Mouse (Mus musculus) kidney, embryonic 16.5 days (tissue): ENCODE measurements around the gene Ppp4r2. TPM values are rescaled to one million over a fixed set of nuclear protein-coding genes. Genes with fewer than 3 reads are reported as not detected.
"Not testable (repeated sequence)": the region's sequence is repeated elsewhere in the genome, so short reads cannot be mapped to it uniquely, and the experiment has no call there.

Experiments
- ATAC-seq: fragments of 200-750 bp; cut with Nextera tagmentation; 2 replicates; pipeline ENCODE4 v1.8.0; 2017; ENCODE audit warnings: moderate TSS enrichment; ENCODE audit not compliant: low FRiP score, low TSS enrichment
- H3K27ac ChIP-seq: fragments of 300-500 bp; sonication (generic); 2 replicates; pipeline ENCODE4 v1.5.1; 2014; ENCODE audit warnings: low read length
- H3K27me3 ChIP-seq: fragments of 300-500 bp; sonication (generic); 2 replicates; pipeline ENCODE4 v1.6.1; 2014; ENCODE audit warnings: low read length, control low read depth, mixed read lengths; ENCODE audit not compliant: insufficient read depth
- H3K36me3 ChIP-seq: fragments of 300-500 bp; sonication (generic); 2 replicates; pipeline ENCODE4 v1.6.1; 2014; ENCODE audit warnings: low read length, control low read depth, mixed read lengths; ENCODE audit not compliant: insufficient read depth
- H3K4me1 ChIP-seq: fragments of 300-500 bp; sonication (generic); 2 replicates; pipeline ENCODE4 v1.6.1; 2014; ENCODE audit warnings: low read length, control low read depth, mixed read lengths; ENCODE audit not compliant: insufficient read depth
- H3K4me2 ChIP-seq: fragments of 300-500 bp; sonication (generic); replicated peaks from 2 replicates; pipeline ENCODE4 v1.6.1; 2014; ENCODE audit warnings: low read depth, low read length
- H3K4me3 ChIP-seq: fragments of 300-500 bp; sonication (generic); 2 replicates; pipeline ENCODE4 v1.5.1; 2014; ENCODE audit warnings: mild to moderate bottlenecking, low read length
- H3K9ac ChIP-seq: fragments of 300-500 bp; sonication (generic); replicated peaks from 2 replicates; pipeline ENCODE4 v1.6.1; 2014; ENCODE audit warnings: low read length
- H3K9me3 ChIP-seq: fragments of 300-500 bp; sonication (generic); 2 replicates; pipeline ENCODE4 v1.6.1; 2016; ENCODE audit warnings: low read length, control low read depth
- WGBS: fragments of 180-500 bp; shearing (Covaris S2); extraction: QIAGEN DNeasy Blood & Tissue Kit; methylation state at CpG from one replicate; pipeline ENCODE4 v1.1.7; 2014; 5-methylcytosine and 5-hydroxymethylcytosine counted together
- polyA plus RNA-seq: library from polyadenylated mRNA; unstranded; fragments of >200 nt; fragmentation: Nextera tagmentation; extraction: Ambion mirVana; gene quantifications from 2 replicates; pipeline ENCODE4 v1.2.1, GENCODE M21; 2015

Gene Ppp4r2
- polyA plus RNA-seq, 1 experiment from 2014 or later: 17.7 TPM

GRCm38 (mm10) chr6:100848682-100849375, 15.4 kb downstream of the Ppp4r2 start:
- Histone ChIP-seq H3K27me3 (no peaks in the 10 kb centered on the region), H3K27ac (no peak overlapping the region), H3K36me3 (peaks cover 12% of the 10 kb centered on the region), H3K9ac (no peak overlapping the region), H3K9me3 (no peaks in the 10 kb centered on the region), H3K4me3 (no peak overlapping the region), H3K4me1 (peaks cover 5% of the 10 kb centered on the region; the same call in 1 of the 2 replicates), H3K4me2 (no peak overlapping the region)
- WGBS: 88% methylated on average over 9 of the region's 9 CpGs
- no peak for ATAC-seq

GRCm38 (mm10) chr6:100850671-100851081, 17.3 kb downstream of the Ppp4r2 start:
- Histone ChIP-seq H3K27ac (no peak overlapping the region), H3K27me3 (no peaks in the 10 kb centered on the region), H3K9ac (no peak overlapping the region), H3K4me3 (no peak overlapping the region), H3K4me1 (peaks cover 5% of the 10 kb centered on the region; the same call in 1 of the 2 replicates), H3K9me3 (no peaks in the 10 kb centered on the region), H3K36me3 (peaks cover 21% of the 10 kb centered on the region), H3K4me2 (no peak overlapping the region)
- ATAC-seq: no peak
- 83% methylated on average over 9 of the region's 9 CpGs for WGBS

GRCm38 (mm10) chr6:100851083-100851482, 17.7 kb downstream of the Ppp4r2 start:
- Histone ChIP-seq H3K9me3 (no peaks in the 10 kb centered on the region), H3K4me1 (peaks cover 5% of the 10 kb centered on the region; the same call in 1 of the 2 replicates), H3K27me3 (no peaks in the 10 kb centered on the region), H3K36me3 (peaks cover 20% of the 10 kb centered on the region), H3K4me2 (no peak overlapping the region), H3K4me3 (no peak overlapping the region), H3K27ac (no peak overlapping the region), H3K9ac (no peak overlapping the region)
- no peak for ATAC-seq
- WGBS: 86% methylated on average over 5 of the region's 5 CpGs

GRCm38 (mm10) chr6:100865321-100865720, 31.9 kb downstream of the Ppp4r2 start:
- Histone ChIP-seq H3K36me3 (peaks cover 24% of the 10 kb centered on the region), H3K27ac (no peak overlapping the region), H3K9ac (no peak overlapping the region), H3K27me3 (no peaks in the 10 kb centered on the region), H3K4me2 (no peak overlapping the region), H3K4me3 (no peak overlapping the region), H3K4me1 (no peaks in the 10 kb centered on the region), H3K9me3 (no peaks in the 10 kb centered on the region)
- 81% methylated on average over 6 of the region's 6 CpGs for WGBS
- no peak for ATAC-seq

GRCm38 (mm10) chr6:100865788-100866187, 32.4 kb downstream of the Ppp4r2 start:
- peaks cover 24% of the 10 kb centered on the region for H3K36me3 ChIP-seq
- H3K9me3 ChIP-seq, H3K4me1 ChIP-seq, H3K9ac ChIP-seq, H3K27me3 ChIP-seq, H3K27ac ChIP-seq, ATAC-seq, H3K4me2 ChIP-seq, H3K4me3 ChIP-seq: not testable (repeated sequence)
- WGBS: 80% methylated on average over 1 of the region's 5 CpGs

- H3K36me3 ChIP-seq: peaks cover 22% of the 10 kb centered on the region
Measured at GRCm38 (mm10) chr6:100866246-100866645, 32.8 kb downstream of the Ppp4r2 start.

GRCm38 (mm10) chr6:100868863-100869262, 35.4 kb downstream of the Ppp4r2 start:
- Histone ChIP-seq H3K9me3 (no peaks in the 10 kb centered on the region), H3K27me3 (no peaks in the 10 kb centered on the region), H3K4me3 (no peak overlapping the region), H3K9ac (no peak overlapping the region), H3K4me1 (no peaks in the 10 kb centered on the region), H3K4me2 (no peak overlapping the region), H3K36me3 (peaks cover 8% of the 10 kb centered on the region), H3K27ac (no peak overlapping the region)
- 35% methylated on average over 5 of the region's 5 CpGs for WGBS
- ATAC-seq: no peak

More at GRCm38 (mm10) chr6:100866246-100866645, 32.8 kb downstream of the Ppp4r2 start:
- H3K9ac ChIP-seq, H3K27me3 ChIP-seq, H3K4me2 ChIP-seq, H3K27ac ChIP-seq, H3K4me1 ChIP-seq, H3K9me3 ChIP-seq, H3K4me3 ChIP-seq, ATAC-seq: not testable (repeated sequence)
- WGBS: 79% methylated on average over 5 of the region's 5 CpGs

- H3K4me3 ChIP-seq: no peak overlapping the region
- H3K27ac ChIP-seq: no peak overlapping the region
- H3K9ac ChIP-seq: no peak overlapping the region
- no peaks in the 10 kb centered on the region for H3K9me3 ChIP-seq
- no peaks in the 10 kb centered on the region for H3K27me3 ChIP-seq
- H3K4me2 ChIP-seq: no peak overlapping the region
- peaks cover 8% of the 10 kb centered on the region for H3K36me3 ChIP-seq
- H3K4me1 ChIP-seq: no peaks in the 10 kb centered on the region
- 79% methylated on average over 9 of the region's 9 CpGs for WGBS
- ATAC-seq: no peak
Measured at GRCm38 (mm10) chr6:100869909-100870308, 36.5 kb downstream of the Ppp4r2 start.

GRCm38 (mm10) chr6:100873191-100873590, 39.8 kb downstream of the Ppp4r2 start:
- no peaks in the 10 kb centered on the region for H3K27me3 ChIP-seq
- no peak overlapping the region for H3K4me3 ChIP-seq
- H3K27ac ChIP-seq: no peak overlapping the region
- no peaks in the 10 kb centered on the region for H3K36me3 ChIP-seq
- WGBS: 66% methylated on average over 6 of the region's 6 CpGs
- H3K9ac ChIP-seq: no peak overlapping the region
- no peaks in the 10 kb centered on the region for H3K4me1 ChIP-seq
- H3K9me3 ChIP-seq: peaks cover 6% of the 10 kb centered on the region
- ATAC-seq: no peak
- H3K4me2 ChIP-seq: no peak overlapping the region

GRCm38 (mm10) chr6:100875862-100876623, 42.6 kb downstream of the Ppp4r2 start:
- Histone ChIP-seq H3K27me3 (no peaks in the 10 kb centered on the region), H3K4me2 (no peak overlapping the region), H3K9me3 (peaks cover 6% of the 10 kb centered on the region), H3K4me1 (no peaks in the 10 kb centered on the region), H3K4me3 (no peak overlapping the region), H3K9ac (no peak overlapping the region), H3K27ac (no peak overlapping the region), H3K36me3 (no peaks in the 10 kb centered on the region)
- no peak for ATAC-seq
- 66% methylated on average over 20 of the region's 20 CpGs for WGBS
